Mouse (Mus musculus): ENCODE measurements around the gene Padi3.

- TF ChIP-seq CTCF (IDR thresholded peaks at IDR 0.05; ENCODE audit: borderline replicate concordance, extremely low read depth, insufficient read depth, insufficient read length): no peak
- no peak for TF ChIP-seq POLR2A (IDR thresholded peaks at IDR 0.05; ENCODE audit: borderline replicate concordance, extremely low read depth, insufficient read depth, insufficient read length, poor library complexity, severe bottlenecking)
Observed at GRCm38 (mm10) chr4:140742543-140742942, 67.9 kb downstream of the Padi3 start, which contains the start of gene Padi6.

All from brain, embryonic 14.5 days (tissue).